Mouse (Mus musculus) olfactory bulb, adult 2 months (tissue): Measurements from ENCODE around the gene Tbc1d10c.

ENCODE experiments used
- CTCF ChIP-seq: fragments of 200-500 bp; IDR thresholded peaks from 2 replicates; pipeline ENCODE4 v1.5.1; 2012; ENCODE audit warnings: low read depth, mild to moderate bottlenecking, low read length, moderate library complexity; ENCODE audit not compliant: insufficient read depth
- POLR2A ChIP-seq: fragments of 200-500 bp; IDR thresholded peaks from 2 replicates; pipeline ENCODE4 v1.6.1; 2012; ENCODE audit warnings: mild to moderate bottlenecking, low read depth, low read length, moderate library complexity; ENCODE audit not compliant: insufficient read depth

DNA sequence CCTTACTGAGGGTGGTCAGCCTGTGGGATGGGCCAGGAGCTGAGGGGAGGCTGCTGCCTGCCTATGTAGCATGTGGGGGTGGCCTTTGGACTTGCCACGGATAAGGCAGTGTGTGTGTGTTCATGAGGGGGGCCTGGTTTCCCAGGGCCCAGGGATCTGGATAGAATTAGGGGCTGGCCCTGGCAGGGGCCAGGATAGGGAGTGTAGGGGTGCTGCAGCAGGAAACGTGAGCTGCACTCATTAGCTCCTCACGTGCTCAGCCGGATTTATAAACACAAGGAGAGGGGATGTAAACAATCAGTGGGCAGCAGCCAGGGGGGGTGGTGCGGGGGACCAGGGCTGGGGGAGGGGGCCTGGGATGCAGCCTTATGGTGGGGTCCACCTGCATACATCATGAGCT, 26.1 kb upstream of the Tbc1d10c start:
- TF ChIP-seq CTCF (no peak), POLR2A (no peak)
